Mouse (Mus musculus): ENCODE data around the gene Galntl6.

DNA sequence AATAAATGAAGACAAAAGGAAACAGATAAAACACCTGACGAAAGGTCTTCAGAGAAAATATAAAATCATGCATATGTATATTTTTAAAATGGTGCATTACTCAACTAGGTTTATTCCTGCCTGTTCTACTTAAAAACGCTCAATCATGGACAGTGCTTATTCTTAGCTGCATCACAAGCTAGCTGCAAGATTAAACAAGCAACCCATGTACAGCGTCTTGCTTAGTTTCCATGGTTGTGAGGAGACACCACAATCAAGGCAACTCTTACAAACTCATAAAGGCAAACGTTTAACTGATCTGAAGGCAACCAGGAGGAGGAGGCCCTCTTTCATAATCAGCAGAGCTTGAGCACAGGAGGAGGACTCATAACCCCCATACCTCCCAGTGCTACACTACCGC is 830.7 kb downstream of the Galntl6 start:
- TF ChIP-seq CTCF (IDR thresholded peaks at IDR 0.05; ENCODE audit: low read depth, low read length) (no peak), POLR2A (IDR thresholded peaks at IDR 0.05; ENCODE audit: borderline replicate concordance, low read depth, low read length) (no peak)
